Mouse (Mus musculus) intestine, embryonic 16.5 days (tissue): Measurements from ENCODE around the gene Gm12830. TPM values are rescaled to one million over a fixed set of nuclear protein-coding genes. Genes with fewer than 3 reads are reported as not detected.
A peak's percentile ranks its signal among the peaks of the same experiment; 100 is the strongest.

Experiments used
- ATAC-seq: fragments of 200-750 bp; cut with Nextera tagmentation; 2 replicates; pipeline ENCODE4 v1.8.0; 2017; ENCODE audit warnings: moderate TSS enrichment, moderate library complexity
- H3K27ac ChIP-seq: fragments of 300-500 bp; sonication (generic); 2 replicates; pipeline ENCODE4 v1.5.1; 2014; ENCODE audit warnings: mild to moderate bottlenecking, low read length
- H3K27me3 ChIP-seq: fragments of 300-500 bp; sonication (generic); replicated peaks from 2 replicates; pipeline ENCODE4 v1.6.1; 2014; ENCODE audit warnings: low read length, control low read depth, mixed read lengths; ENCODE audit not compliant: control insufficient read depth, insufficient read depth
- H3K36me3 ChIP-seq: fragments of 300-500 bp; sonication (generic); 2 replicates; pipeline ENCODE4 v1.6.1; 2014; ENCODE audit warnings: low read length, control low read depth; ENCODE audit not compliant: control insufficient read depth, insufficient read depth
- H3K4me1 ChIP-seq: fragments of 300-500 bp; sonication (generic); 2 replicates; pipeline ENCODE4 v1.6.1; 2014; ENCODE audit warnings: low read length, control low read depth, mixed read lengths; ENCODE audit not compliant: control insufficient read depth, insufficient read depth
- H3K4me2 ChIP-seq: fragments of 300-500 bp; sonication (generic); 2 replicates; pipeline ENCODE4 v1.6.1; 2014; ENCODE audit warnings: low read depth, low read length, control low read depth
- H3K4me3 ChIP-seq: fragments of 300-500 bp; sonication (generic); 2 replicates; pipeline ENCODE4 v1.5.1; 2014; ENCODE audit warnings: mild to moderate bottlenecking, low read length
- H3K9ac ChIP-seq: fragments of 300-500 bp; sonication (generic); 2 replicates; pipeline ENCODE4 v1.6.1; 2014; ENCODE audit warnings: low read depth, low read length
- H3K9me3 ChIP-seq: fragments of 300-500 bp; sonication (generic); 2 replicates; pipeline ENCODE4 v1.6.1; 2016; ENCODE audit warnings: low read length, control low read depth; ENCODE audit not compliant: control insufficient read depth
- WGBS: fragments of 180-500 bp; shearing (Covaris S2); extraction: QIAGEN DNeasy Blood & Tissue Kit; methylation state at CpG from one replicate; pipeline ENCODE4 v1.1.7; 2014; 5-methylcytosine and 5-hydroxymethylcytosine counted together
- polyA plus RNA-seq: library from polyadenylated mRNA; unstranded; fragments of >200 nt; fragmentation: Nextera tagmentation; extraction: Ambion mirVana; gene quantifications from 2 replicates; pipeline ENCODE4 v1.2.1, GENCODE M21; 2015

Gene Gm12830
- polyA plus RNA-seq, 1 experiment from 2014 or later, result not detected

GRCm38 (mm10) chr4:114842376-114842960, 20.9 kb downstream of the Gm12830 start:
- Histone ChIP-seq H3K4me1 (peaks cover 9% of the 10 kb centered on the region; the same call in 1 of the 2 replicates), H3K9me3 (no peaks in the 10 kb centered on the region), H3K9ac (no peak overlapping the region), H3K4me2 (no peak overlapping the region), H3K27me3 (peaks cover 14% of the 10 kb centered on the region), H3K27ac (no peak overlapping the region), H3K36me3 (no peaks in the 10 kb centered on the region), H3K4me3 (no peak overlapping the region)
- WGBS, result 14% methylated on average over 9 of the region's 11 CpGs
- ATAC-seq, result no peak

GRCm38 (mm10) chr4:114843097-114843721, 21.7 kb downstream of the Gm12830 start:
- Histone ChIP-seq H3K9me3 (no peaks in the 10 kb centered on the region), H3K4me1 (peaks cover 9% of the 10 kb centered on the region; the same call in 1 of the 2 replicates), H3K4me2 (peak overlapping the region; percentile 86), H3K27ac (no peak overlapping the region), H3K9ac (peak overlapping the region; percentile 59), H3K4me3 (peak overlapping the region; percentile 46), H3K27me3 (peaks cover 14% of the 10 kb centered on the region), H3K36me3 (no peaks in the 10 kb centered on the region)
- WGBS, result 1% methylated on average over 51 of the region's 51 CpGs
- ATAC-seq, result peak; percentile 69

GRCm38 (mm10) chr4:114844600-114844999, 23.1 kb downstream of the Gm12830 start:
- peaks cover 9% of the 10 kb centered on the region; the same call in 1 of the 2 replicates for H3K4me1 ChIP-seq
- H3K9me3 ChIP-seq, result no peaks in the 10 kb centered on the region
- no peak overlapping the region for H3K4me2 ChIP-seq
- H3K27me3 ChIP-seq, result peaks cover 14% of the 10 kb centered on the region
- no peaks in the 10 kb centered on the region for H3K36me3 ChIP-seq
- 55% methylated on average over 1 of the region's 1 CpGs for WGBS
- ATAC-seq, result no peak
- H3K27ac ChIP-seq, result no peak overlapping the region
- no peak overlapping the region for H3K9ac ChIP-seq
- no peak overlapping the region for H3K4me3 ChIP-seq

- H3K4me1 ChIP-seq, result peaks cover 9% of the 10 kb centered on the region; the same call in 1 of the 2 replicates
- 31% methylated on average over 4 of the region's 4 CpGs for WGBS
- peaks cover 14% of the 10 kb centered on the region for H3K27me3 ChIP-seq
- no peak overlapping the region for H3K9ac ChIP-seq
- H3K9me3 ChIP-seq, result no peaks in the 10 kb centered on the region
- no peaks in the 10 kb centered on the region for H3K36me3 ChIP-seq
- no peak overlapping the region for H3K4me2 ChIP-seq
- H3K27ac ChIP-seq, result no peak overlapping the region
- H3K4me3 ChIP-seq, result no peak overlapping the region
- peak; percentile 52; the same call in 1 of the 2 replicates for ATAC-seq
These were observed 24.1 kb downstream of the Gm12830 start for GRCm38 (mm10) chr4:114845622-114846021.

GRCm38 (mm10) chr4:114846723-114847122, 25.2 kb downstream of the Gm12830 start:
- peaks cover 7% of the 10 kb centered on the region for H3K27me3 ChIP-seq
- H3K9ac ChIP-seq, result no peak overlapping the region
- peaks cover 9% of the 10 kb centered on the region; the same call in 1 of the 2 replicates for H3K4me1 ChIP-seq
- H3K36me3 ChIP-seq, result no peaks in the 10 kb centered on the region
- no peak overlapping the region for H3K27ac ChIP-seq
- WGBS, result 71% methylated on average over 6 of the region's 6 CpGs
- H3K4me3 ChIP-seq, result no peak overlapping the region
- no peaks in the 10 kb centered on the region for H3K9me3 ChIP-seq
- H3K4me2 ChIP-seq, result no peak overlapping the region
- no peak for ATAC-seq

- Histone ChIP-seq H3K4me1 (no peaks in the 10 kb centered on the region), H3K9ac (no peak overlapping the region), H3K36me3 (no peaks in the 10 kb centered on the region), H3K9me3 (no peaks in the 10 kb centered on the region), H3K27ac (no peak overlapping the region), H3K4me2 (no peak overlapping the region), H3K4me3 (no peak overlapping the region), H3K27me3 (no peaks in the 10 kb centered on the region)
- no peak for ATAC-seq
- 76% methylated on average over 2 of the region's 2 CpGs for WGBS
These were observed 32.4 kb downstream of the Gm12830 start for GRCm38 (mm10) chr4:114853968-114854367.

GRCm38 (mm10) chr4:114858426-114858825, 36.9 kb downstream of the Gm12830 start:
- no peaks in the 10 kb centered on the region for H3K36me3 ChIP-seq
- WGBS, result 53% methylated on average over 5 of the region's 5 CpGs
- no peak overlapping the region for H3K9ac ChIP-seq
- H3K27me3 ChIP-seq, result no peaks in the 10 kb centered on the region
- H3K27ac ChIP-seq, result no peak overlapping the region
- H3K4me2 ChIP-seq, result no peak overlapping the region
- H3K4me3 ChIP-seq, result no peak overlapping the region
- H3K4me1 ChIP-seq, result no peaks in the 10 kb centered on the region
- no peak for ATAC-seq
- no peaks in the 10 kb centered on the region for H3K9me3 ChIP-seq

GRCm38 (mm10) chr4:114863166-114863565, 41.6 kb downstream of the Gm12830 start:
- Histone ChIP-seq H3K4me1 (no peaks in the 10 kb centered on the region), H3K4me3 (no peak overlapping the region), H3K36me3 (no peaks in the 10 kb centered on the region), H3K4me2 (no peak overlapping the region), H3K9me3 (no peaks in the 10 kb centered on the region), H3K27me3 (no peaks in the 10 kb centered on the region), H3K27ac (no peak overlapping the region), H3K9ac (no peak overlapping the region)
- 84% methylated on average over 5 of the region's 5 CpGs for WGBS
- no peak for ATAC-seq

- Histone ChIP-seq H3K9ac (no peak overlapping the region), H3K4me2 (no peak overlapping the region), H3K27me3 (no peaks in the 10 kb centered on the region), H3K27ac (no peak overlapping the region), H3K4me3 (no peak overlapping the region), H3K9me3 (no peaks in the 10 kb centered on the region), H3K4me1 (peaks cover 11% of the 10 kb centered on the region), H3K36me3 (no peaks in the 10 kb centered on the region)
- 17% methylated on average over 11 of the region's 11 CpGs for WGBS
- peak; percentile 83 for ATAC-seq
These were observed 48.4 kb downstream of the Gm12830 start for GRCm38 (mm10) chr4:114869765-114870490.
